Mouse (Mus musculus) urinary bladder, postnatal 10 days (tissue): ENCODE results near the gene Srsf5.

Source experiments
- DNase-seq: peaks from one replicate; pipeline ENCODE4 v3.0.0; 2022; ENCODE audit warnings: low spot score

Srsf5 gene

GRCm38 (mm10) chr12:80998528-80999221 is 53.4 kb downstream of the Srsf5 start:
- no peak for DNase-seq
